Mouse (Mus musculus) E14TG2a.4 (cell line): ENCODE measurements around the gene Nanos2.

ENCODE experiments used
- CTCF ChIP-seq: conservative IDR thresholded peaks from 2 replicates; pipeline ENCODE4 v1.5.1; 2014; ENCODE audit warnings: low read length
- POU5F1 ChIP-seq: IDR thresholded peaks from 2 replicates; pipeline ENCODE4 v1.6.1; 2014; ENCODE audit warnings: low read length, borderline replicate concordance

DNA sequence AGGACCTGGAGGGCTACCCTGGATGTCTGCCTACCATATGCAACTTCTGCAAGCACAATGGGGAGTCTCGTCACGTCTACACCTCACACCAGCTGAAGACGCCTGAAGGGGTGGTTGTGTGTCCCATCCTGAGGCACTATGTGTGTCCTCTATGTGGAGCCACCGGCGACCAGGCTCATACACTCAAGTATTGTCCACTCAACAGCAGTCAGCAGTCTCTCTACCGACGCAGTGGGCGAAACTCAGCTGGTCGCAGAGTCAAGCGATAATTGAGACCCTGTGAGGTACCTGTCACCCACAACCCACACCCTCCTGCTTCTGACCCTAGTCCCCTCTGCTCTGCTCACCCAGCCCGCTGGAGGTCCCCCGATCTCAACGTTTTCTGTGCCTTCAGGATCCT lies 547 bp downstream of the Nanos2 start:
- TF ChIP-seq POU5F1 (no peak), CTCF (no peak)
